Mouse (Mus musculus): ENCODE results near the gene Zfp36l1.
A peak's percentile ranks its signal among the peaks of the same experiment; 100 is the strongest.

Zfp36l1 gene

DNA sequence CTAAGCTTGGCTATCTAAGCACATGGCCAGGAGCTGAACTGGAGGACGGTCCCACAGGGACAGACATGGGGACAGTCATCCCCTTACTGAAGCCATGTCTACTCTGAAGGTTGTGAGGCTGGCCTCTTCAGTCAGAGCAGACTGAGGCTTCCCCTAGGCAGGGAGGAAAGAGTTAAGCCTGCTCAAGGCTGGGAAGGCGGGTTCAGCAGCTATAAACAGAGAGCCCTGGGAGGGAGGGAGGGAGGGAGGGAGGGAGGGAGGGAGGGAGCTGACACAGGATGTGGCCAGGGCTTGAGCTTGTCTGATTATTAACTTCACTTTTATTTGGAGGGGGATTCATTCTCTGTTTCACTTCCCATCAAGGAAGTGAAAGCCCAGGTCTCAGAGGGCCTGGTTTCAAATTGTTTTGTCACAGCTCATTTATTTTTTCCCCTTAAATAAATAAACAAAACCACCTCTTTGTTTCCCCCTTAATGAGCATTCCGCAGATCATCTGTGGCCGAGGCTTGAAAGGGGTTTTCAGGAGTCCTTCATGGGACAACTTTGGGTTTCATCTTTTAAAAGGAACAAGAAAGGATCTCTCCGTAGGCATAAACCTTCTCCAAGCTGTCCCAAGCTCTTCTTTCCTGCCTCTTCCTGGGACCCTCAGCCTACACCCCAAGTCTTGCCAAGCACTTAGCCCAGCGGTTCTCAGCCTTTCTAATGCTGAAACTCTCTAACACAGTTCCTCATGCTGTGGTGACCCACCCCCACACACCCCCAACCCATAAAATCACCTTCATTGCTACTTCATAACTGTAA is 17.9 kb upstream of the Zfp36l1 start:
- DNase-seq = no peak

DNA sequence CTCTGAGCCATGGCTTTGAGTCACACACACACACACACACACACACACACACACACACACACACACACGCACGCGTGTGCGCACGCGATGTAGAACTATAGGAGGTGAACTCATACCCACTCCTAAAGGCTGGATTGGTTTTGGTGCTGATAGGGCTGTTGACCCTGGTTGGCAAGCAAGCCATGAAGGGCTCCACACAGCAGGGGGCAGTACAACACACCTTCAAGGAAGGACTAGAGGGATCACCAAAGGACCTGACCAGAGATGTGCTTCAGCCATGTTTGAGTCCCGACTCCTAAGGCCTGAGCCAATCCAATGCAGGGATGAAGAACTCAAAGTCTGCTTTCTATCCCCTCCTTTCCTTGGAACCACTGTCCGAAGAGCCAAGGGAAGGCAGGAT is 16.7 kb upstream of the Zfp36l1 start:
- DNase-seq = no peak

DNA sequence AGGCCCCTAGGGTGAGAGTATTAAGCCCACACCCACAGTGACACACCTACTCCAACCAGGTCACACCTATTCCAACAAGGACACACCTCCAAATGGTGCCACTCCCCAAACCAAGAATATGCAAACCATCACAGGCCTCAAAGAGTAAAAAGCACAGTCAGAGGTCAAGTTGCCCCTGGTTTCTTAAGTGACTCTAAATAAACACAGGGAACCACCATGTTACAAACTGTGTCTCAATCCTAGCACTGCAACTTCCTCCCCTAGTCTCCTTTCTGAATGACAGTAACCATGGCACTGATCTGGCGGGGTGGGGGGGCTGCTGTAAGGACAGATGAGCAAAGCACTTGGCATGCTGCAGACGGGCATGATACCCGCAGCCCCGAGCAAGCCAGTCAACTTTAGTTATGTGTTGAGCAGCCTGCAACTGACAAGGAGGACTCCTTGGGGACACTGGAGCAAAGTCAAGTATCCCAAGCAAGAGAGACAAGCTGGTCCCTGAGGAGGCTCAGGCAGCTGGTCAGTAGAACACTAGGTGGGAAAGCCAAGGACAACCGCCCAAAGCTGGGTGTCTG is 14.5 kb upstream of the Zfp36l1 start:
- no peak for DNase-seq

DNA sequence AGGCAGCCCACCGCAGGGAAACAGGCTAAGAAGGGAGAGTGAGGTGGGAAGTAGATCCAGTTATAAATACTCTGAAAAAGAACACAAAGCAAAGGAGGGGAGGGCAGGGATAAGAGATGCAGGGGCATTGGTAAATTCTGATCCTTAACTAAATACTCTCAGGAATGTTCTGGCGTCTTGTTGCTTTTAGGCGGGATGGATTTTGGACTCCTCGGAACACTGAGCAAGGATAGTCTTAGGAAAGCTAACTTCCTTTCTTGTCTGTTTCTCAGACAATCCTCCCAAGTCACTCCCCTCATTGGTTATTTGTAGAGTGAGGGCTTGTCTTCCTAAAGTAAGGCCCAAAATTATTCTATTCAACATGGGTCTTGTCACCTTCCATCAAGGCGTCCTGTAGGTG is 12.5 kb upstream of the Zfp36l1 start:
- no peak for DNase-seq

DNA sequence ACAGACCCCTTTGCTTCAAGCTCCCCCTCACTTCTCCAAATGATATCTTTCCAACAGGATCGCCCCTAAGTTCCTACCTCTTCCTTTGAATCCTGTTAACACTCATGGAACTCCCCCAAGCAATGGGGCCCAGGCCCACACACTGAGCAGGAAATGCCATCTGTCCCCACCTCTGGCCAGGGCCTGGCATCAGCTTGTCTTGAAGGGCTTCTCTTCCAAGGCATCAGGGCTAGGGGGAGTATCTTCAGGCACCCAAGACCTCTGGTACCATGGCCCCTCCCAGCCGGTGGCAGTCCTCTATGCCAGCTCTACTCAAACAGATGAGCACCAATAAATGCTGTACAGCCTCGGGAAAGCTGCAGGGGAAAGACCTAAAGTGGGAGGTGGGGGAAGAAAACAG is 11.9 kb upstream of the Zfp36l1 start:
- DNase-seq = no peak

DNA sequence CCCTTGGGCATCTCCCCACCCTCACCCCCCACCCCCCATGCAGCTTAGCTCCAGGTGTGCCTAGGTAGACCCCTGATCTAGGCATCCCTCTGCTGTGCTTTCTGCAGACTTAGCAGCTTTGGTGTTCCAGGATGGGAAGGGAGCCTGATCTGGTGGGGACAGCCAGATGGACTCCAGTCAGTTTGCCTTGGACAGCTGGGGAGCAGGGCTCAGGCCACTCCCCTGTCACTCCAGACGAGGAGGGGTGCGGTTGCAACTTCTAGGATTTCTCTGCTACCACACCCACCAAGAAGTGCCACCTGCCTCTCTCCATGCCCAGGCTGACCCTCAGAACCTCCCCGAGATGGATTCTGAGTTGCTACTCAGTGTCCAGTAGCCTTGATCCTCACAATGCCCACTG is 11.4 kb upstream of the Zfp36l1 start:
- no peak for DNase-seq

DNA sequence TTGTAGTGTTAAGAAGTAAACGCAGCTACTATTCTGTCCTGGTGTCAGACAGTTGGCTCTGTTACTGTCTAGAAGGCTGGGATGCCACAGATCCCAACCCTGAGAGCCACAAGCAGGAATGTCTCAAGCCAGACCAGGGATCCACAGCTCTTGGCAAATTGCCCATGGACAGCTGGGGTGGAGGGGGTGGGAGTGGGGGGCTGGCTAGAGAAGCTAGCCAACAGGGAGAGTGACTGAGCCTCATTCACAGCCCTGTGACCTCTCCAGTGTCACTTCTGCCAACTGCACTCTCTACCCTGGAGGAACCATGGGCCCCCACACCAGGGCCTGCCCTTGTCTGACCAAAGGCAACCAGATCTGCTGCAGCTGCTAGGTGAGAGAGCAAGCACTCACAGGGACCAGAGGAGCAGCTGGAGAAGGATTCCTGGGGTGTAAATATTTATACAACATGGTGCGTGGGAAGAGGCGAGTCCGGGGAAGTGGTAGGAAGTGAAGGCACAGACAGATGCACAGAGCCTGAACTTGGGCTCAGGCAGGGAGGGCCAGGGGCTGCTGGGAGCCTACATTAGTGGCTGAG is 10.5 kb upstream of the Zfp36l1 start:
- DNase-seq = no peak

DNA sequence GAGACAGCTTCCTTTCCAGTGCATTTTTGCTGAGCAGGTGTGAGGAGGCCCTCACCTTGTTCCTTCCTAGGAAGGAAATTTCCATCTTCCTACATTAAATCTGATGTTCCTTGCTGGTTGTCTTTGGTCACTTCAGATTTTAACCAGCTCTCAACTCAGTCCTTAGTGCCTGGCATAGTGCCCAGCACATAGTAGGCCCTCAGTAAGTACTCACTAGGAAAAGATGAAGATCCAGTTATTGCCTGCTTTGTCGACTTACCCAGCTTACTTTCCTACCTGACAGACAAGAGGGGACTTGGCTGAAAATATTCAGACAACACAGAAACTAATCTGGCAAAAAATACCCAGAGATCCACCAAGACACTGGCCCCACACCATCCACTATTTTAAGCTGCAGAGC is 8.6 kb upstream of the Zfp36l1 start:
- no peak for DNase-seq

DNA sequence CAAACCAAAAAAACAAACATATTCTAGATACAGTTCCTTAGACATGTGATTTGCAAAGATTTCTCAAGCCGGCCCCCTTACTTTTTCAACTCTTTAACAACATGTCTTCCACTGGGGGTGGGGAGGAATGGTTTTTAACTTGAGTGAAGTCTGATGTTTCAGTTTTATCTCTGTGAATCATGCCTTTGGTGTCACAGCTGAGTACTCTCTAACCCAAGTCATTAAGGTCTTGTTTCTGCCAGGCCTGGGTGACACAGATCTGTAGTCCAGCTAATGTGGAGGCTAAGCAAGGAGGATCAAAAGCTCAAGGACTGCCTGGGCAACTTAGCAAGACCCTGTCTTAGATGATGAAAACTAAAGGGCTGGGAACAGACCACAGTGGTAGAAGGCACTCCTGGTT is 5.8 kb upstream of the Zfp36l1 start:
- DNase-seq = no peak

DNA sequence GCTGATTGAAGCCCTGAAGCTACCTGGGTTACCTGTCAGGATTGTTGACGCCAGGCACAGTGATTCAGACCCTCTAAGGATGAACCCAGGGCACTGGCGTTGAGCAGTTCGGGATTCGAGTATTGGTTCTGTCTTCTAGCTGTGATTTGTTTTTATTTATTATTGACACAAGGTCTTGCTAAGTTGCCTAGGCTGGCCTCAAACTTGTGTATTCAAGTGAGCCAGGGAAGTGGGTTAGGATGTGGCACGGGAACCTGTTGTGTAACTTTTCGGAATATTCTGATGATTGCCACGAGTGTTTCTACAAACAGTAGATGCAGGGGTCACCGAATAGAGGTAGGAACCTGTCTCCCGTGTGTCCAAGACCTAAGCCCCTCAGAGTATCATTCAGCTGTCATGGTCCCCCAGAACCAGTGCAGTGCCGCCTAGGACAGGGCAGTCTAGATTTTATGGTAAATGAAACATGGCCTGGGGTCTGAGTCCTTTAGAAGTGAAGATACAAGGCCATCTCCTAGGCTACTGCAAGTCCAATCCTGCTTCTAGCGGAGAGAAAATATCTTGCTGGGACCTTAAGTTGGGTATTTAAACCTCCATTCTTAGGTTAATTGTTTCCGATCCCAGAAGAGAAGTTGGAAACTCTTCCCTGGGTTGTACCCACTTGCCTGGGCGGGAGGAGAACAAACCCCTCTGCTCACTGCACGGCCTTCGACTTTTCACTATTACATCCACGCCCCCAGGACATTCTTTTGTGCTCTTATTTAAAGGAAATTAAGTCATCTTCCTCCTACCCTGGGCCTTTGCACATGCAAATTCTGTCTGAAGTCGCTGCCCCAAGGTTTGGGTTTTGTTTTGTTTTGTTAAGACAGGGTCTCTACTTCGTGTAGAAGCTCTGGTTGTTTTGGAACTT is 3.6 kb upstream of the Zfp36l1 start:
- DNase-seq = no peak

DNA sequence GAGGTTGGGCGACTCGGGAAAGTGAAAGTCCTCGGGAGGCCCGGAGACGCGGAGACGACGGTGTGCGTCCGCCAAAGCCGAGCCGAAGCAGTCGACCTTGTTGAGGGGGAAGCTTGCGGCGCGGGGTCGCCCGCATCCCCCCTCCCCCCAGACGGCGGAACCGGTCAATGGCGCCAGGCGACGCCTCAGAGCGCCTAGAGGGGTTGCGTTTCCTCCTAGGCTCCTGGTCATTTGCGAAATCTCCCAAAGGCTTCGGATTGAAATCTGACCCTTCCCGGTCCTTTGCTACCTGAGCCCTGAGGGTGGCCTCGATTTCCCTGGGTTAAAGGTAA is 3.0 kb upstream of the Zfp36l1 start:
- DNase-seq = no peak

DNA sequence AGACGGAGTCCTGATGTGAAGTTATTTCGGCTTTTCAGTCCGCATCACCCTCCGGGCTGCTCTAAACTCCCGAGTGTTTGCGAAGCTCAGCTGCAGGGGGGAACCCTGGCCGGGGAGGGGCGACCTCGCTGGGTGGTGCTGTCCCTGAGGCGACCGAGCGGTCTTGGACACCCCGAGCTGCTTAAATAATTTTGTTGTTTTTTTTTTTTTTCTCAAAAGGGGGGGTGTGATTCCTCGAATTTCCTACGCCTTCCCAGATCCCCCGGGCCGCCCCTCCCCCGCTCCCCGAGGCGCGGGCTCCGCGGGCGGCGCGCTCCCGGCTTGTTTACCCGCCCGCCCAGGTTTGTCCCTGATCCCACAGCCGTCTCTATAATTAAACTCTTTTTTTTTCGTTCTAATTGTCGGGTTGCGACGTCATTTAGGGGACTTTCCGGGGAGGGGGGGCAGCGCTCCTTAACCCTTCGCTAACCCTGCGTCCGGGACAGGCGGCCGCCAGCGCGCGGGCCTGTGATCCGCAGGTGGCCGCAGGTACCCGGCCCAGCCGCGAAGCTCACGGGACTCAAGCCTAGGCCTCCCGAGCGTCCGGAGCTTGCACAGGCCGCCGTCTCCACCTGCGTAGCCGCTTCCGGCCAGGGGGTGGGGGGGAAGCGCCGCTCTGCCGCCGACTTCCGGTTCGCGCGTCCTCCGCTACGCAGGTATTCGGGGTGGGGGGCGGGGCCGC is 2.5 kb upstream of the Zfp36l1 start:
- peak; percentile 77 for DNase-seq

DNA sequence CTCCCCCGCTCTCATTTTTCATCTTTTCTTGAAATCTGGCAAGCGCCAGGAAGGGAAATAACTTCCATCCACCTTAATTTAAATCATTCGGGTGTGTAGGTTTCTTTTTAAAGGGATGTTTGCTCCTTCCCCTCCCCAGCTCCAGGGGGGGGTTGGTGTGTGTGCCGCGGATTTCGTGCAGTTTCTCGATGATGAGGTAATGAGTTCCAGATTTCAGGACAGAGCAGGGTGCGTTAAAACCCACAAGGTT is 2.0 kb upstream of the Zfp36l1 start:
- DNase-seq = no peak

DNA sequence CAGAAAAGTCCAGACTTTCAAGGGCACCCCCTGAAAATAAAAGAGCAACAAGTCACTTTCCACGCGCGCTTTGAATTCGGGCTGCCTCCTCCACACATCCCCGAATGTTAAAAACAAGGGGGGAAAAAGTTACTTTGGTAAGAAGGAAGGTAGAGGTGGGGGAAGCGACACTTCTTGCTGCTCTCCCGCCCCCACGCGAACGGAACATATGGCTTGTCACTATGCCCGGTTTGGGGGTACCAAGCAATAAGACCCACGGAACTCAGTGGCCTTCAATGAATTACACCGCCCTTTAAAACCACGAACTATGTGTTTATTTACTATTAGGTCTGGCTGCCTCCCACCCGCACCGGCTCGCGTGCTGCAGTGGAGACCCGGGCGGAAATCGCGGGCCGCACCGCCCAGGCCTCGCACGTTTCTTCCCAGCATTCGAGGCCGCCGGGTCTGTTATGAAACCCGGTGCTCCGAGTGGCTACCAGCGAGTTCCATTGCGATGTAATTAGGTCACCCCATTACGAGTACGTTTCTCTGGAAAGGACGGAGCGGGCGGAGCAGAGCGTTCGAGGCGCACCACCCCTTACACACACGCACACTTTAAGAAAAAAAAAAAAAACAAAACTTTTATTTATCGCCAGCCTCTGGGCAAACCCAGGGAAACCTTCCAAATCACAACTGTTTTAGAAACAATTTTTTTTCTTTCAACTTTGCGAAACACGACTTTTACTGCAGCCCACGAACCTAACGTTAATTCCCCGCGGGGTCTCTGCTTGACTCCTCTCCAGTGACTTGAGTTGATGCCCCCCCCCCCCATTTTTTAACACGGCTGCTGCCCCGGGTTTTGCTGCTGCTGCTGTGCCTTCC is 1.4 kb upstream of the Zfp36l1 start:
- peak; percentile 30 for DNase-seq

DNA sequence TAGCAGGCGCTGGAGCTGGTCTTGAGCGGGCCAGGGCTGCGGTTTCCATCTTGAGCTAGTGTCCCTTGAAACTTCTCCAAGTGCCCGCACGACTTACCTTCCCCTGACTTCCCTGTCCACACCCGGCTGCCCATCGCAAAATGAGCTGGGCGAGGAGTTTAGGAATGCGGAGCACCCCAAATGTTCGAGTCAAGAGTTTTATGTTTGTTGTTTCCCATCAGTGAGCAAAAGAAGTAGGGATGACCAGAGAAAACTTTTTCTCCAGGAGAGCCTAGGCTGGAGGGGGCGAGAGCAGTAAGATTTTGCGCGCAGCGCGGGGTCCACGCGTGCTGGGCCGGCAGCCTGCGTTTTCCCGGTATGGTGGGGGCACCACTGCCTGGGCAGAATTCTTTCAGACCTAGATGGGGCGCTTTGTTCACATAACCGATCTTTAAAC is 791 bp upstream of the Zfp36l1 start:
- no peak for DNase-seq

DNA sequence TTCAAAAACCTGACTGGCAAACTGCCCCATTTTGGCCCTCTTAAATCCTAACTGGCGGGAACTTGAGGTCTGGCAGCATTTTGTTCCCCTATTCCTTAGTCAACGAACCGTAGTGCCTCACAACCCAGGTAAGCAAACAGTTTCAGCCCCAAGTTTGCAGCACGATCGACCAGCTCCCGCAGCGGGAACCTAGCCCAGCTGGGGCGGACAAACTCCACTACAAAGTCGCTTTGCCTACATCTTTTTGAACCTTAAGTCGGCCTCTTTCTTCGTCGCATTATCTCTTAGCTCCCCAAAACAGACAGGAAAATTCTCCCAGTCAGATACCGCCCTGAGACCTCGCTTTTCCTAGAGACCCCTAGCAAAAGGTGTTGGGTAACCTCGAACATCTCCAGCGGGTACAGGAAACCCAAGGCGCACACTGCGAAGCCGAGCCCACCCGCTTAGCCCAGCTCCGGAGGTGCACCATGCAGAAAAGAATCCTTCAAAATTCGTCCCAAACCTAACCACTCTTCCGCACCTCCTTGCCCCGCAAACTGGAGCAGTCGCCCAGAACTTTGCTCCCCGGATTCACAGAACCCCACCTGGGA is 647 bp downstream of the Zfp36l1 start:
- no peak for DNase-seq

DNA sequence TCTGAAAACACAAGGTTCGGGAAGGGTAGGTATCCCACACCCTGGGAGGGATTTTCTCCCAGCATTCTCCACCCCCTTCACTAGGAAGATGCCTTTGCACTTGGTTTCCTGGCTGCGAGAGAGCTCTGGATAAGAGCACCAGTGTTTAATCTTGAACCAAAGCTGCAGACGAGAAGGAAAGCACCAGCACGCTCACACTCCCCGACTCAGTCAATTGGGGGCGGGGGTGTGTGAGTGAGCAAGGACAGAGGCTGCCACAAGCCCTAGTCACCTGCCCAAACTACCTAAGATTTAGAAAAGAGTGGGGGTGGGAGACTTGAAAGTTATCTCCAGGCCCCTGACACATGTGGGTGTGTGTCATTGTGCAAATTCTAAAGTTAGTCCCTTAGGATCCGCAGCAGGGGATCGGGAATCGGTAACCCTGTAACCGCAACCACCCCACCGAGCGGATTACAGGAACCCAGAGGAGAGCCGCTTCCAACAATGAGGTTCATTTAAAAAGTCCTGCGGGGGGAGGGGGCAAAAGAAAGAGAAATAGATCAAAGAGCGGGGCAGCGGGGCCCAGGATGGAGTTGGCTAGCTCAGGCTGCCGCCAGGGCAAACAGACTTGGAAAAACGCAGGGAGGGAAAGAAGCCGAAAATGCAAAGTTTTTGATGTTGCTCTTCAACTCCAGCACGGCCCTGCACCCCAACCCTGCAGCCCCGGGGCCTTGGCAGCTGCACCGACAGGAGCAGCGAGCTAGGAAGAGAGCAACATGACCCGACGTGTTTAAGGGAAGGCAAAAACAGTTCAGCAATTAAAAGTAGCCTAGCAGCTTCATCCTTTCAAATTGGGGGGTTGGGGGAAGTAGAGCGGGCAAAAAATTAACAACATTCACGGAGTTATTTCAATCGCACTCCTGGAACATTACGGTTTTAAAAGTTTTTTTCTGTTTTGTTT is 1.4 kb downstream of the Zfp36l1 start:
- DNase-seq = no peak

DNA sequence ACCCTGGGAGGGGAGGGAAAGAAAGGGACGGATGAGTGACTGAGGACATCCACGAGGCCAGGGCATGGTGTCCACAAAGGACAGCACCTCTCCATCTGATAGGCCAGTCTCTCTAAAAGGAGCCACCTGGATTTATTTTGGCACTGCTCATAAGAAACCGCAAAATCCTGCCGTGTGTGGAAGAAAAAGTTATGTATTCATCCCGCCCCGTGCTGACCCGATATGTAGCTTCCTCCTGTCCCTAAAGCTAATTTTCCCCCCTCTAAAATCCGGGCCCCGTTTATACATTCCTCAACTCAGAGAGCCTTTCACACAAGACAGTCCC is 2.3 kb downstream of the Zfp36l1 start:
- no peak for DNase-seq

DNA sequence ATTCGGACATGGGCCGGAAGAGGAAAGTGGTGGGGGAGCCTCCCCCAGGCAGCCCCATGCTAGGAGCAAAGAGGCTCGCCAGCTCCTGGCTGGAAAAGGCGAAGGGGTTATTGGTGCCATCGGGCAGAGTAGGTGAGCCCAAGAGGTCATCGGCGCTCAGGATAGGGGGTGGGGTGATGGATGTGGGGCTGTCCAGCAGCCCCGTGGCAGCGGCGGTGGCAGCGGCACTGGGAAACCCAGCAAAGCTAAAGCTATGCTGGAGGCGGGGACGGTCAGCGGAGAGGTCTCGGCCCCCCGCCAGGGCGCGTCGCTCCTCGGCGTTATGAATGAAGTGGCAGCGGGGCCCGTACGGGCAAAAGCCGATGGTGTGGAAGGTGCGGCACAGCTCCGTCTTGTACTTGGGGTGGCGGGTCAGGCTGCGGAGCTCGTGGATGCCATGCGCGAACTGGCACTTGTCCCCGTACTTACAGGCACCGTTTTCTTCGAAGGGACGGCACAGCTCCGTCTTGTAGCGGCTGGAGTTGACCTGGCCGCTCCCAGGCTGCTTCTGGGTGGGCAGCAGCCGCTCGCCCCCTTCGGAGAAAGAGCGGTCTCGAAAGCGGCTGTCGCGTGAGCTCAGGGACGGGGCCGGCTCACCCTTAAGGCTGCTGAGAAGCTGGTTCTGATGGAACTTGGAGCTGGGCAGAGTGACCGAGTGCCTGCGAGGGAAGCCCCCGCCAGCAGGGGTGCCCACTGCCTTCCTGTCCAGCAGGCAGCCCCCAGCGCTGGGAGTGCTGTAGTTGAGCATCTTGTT is 2.9 kb downstream of the Zfp36l1 start:
- DNase-seq = peak; percentile 50

All from right cerebral cortex, postnatal 4 days (tissue).